Mouse (Mus musculus): ENCODE results near the gene Wdr48. TPM values are rescaled to one million over a fixed set of nuclear protein-coding genes. Genes with fewer than 3 reads are reported as not detected.

Gene Wdr48
- polyA plus RNA-seq, 1 experiment from 2014 or later: 59.2 TPM

GRCm38 (mm10) chr9:119970763-119971656, 76.3 kb downstream of the Wdr48 start:
- Histone ChIP-seq H3K4me2 (ENCODE audit: low read length) (no peak overlapping the region), H3K36me3 (ENCODE audit: control insufficient read depth, insufficient read depth, low read length) (no peaks in the 10 kb centered on the region), H3K4me3 (ENCODE audit: low read length) (no peak overlapping the region), H3K27me3 (replicated peaks; ENCODE audit: control insufficient read depth, insufficient read depth, low read length) (no peaks in the 10 kb centered on the region), H3K9ac (ENCODE audit: low read depth, low read length) (no peak overlapping the region), H3K9me3 (ENCODE audit: control insufficient read depth, low read length) (no peaks in the 10 kb centered on the region), H3K4me1 (ENCODE audit: control insufficient read depth, insufficient read depth, low read depth, low read length) (peaks cover 11% of the 10 kb centered on the region), H3K27ac (ENCODE audit: low read depth, low read length) (peak overlapping the region; percentile 55)
- WGBS: 66% methylated on average over 7 of the region's 7 CpGs
- peak; percentile 70 for ATAC-seq

DNA sequence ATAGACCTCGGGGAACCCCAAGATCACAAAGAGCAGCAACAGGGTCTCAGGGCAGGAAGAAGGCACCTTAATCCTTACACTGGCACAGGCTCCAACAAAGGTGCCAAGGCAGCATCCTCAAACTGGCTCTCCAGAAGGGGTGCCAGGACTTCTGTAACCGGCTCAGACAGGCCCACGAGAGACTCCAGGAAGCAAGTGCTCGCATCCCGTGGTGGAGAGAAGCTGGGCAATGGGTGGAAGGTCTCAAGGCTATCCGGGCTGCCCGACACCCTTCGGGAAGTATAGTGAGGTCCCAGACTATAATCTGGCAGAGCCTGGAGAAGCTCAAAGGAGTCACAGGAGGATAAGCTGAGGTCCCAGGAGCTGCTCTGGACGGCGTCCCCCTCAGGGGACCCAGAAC, 77.5 kb downstream of the Wdr48 start:
- H3K27ac ChIP-seq (ENCODE audit: low read depth, low read length): no peak overlapping the region; the same call in 1 of the 2 replicates
- WGBS: 83% methylated on average over 10 of the region's 10 CpGs
- ATAC-seq: no peak

DNA sequence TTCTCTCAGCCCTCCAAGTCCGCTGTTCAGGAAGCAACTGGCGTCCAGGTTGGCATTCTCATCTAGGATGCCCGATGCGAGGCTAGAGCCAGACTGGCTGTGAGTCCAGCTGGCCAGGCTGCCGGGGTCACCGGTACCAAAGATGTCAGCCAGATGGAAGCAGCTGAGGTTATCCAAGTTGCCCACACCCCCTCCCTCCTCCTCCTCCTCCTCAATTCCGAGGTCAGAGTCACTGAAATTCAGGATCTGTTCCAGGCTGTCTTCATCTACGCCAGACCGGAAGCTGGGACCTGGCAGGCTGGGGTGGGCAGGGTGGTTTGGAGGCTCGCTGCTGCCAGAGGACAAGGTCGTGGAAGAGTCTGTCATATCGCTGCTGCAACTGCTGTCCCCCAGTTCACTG, 77.9 kb downstream of the Wdr48 start:
- WGBS: 72% methylated on average over 12 of the region's 12 CpGs
- H3K27me3 ChIP-seq (replicated peaks; ENCODE audit: control insufficient read depth, insufficient read depth, low read length): no peaks in the 10 kb centered on the region
- no peak overlapping the region; the same call in 1 of the 2 replicates for H3K27ac ChIP-seq (ENCODE audit: low read depth, low read length)
- H3K36me3 ChIP-seq (ENCODE audit: control insufficient read depth, insufficient read depth, low read length): no peaks in the 10 kb centered on the region
- ATAC-seq: no peak
- H3K9me3 ChIP-seq (ENCODE audit: control insufficient read depth, low read length): no peaks in the 10 kb centered on the region
- H3K4me1 ChIP-seq (ENCODE audit: control insufficient read depth, insufficient read depth, low read depth, low read length): peaks cover 16% of the 10 kb centered on the region
- no peak overlapping the region for H3K4me3 ChIP-seq (ENCODE audit: low read length)
- no peak overlapping the region for H3K9ac ChIP-seq (ENCODE audit: low read depth, low read length)
- H3K4me2 ChIP-seq (ENCODE audit: low read length): no peak overlapping the region

More for the DNA sequence above, 77.5 kb downstream of the Wdr48 start:
- H3K4me2 ChIP-seq (ENCODE audit: low read length): no peak overlapping the region
- no peaks in the 10 kb centered on the region for H3K9me3 ChIP-seq (ENCODE audit: control insufficient read depth, low read length)
- no peaks in the 10 kb centered on the region for H3K36me3 ChIP-seq (ENCODE audit: control insufficient read depth, insufficient read depth, low read length)
- H3K9ac ChIP-seq (ENCODE audit: low read depth, low read length): no peak overlapping the region
- no peak overlapping the region for H3K4me3 ChIP-seq (ENCODE audit: low read length)
- peaks cover 13% of the 10 kb centered on the region for H3K4me1 ChIP-seq (ENCODE audit: control insufficient read depth, insufficient read depth, low read depth, low read length)
- no peaks in the 10 kb centered on the region for H3K27me3 ChIP-seq (replicated peaks; ENCODE audit: control insufficient read depth, insufficient read depth, low read length)

GRCm38 (mm10) chr9:119973281-119973680, 78.6 kb downstream of the Wdr48 start:
- Histone ChIP-seq H3K4me1 (ENCODE audit: control insufficient read depth, insufficient read depth, low read depth, low read length) (peaks cover 17% of the 10 kb centered on the region), H3K9ac (ENCODE audit: low read depth, low read length) (no peak overlapping the region), H3K27me3 (replicated peaks; ENCODE audit: control insufficient read depth, insufficient read depth, low read length) (no peaks in the 10 kb centered on the region), H3K36me3 (ENCODE audit: control insufficient read depth, insufficient read depth, low read length) (no peaks in the 10 kb centered on the region), H3K27ac (ENCODE audit: low read depth, low read length) (no peak overlapping the region), H3K4me3 (ENCODE audit: low read length) (no peak overlapping the region), H3K9me3 (ENCODE audit: control insufficient read depth, low read length) (no peaks in the 10 kb centered on the region), H3K4me2 (ENCODE audit: low read length) (no peak overlapping the region)
- no peak for ATAC-seq
- 90% methylated on average over 23 of the region's 23 CpGs for WGBS

DNA sequence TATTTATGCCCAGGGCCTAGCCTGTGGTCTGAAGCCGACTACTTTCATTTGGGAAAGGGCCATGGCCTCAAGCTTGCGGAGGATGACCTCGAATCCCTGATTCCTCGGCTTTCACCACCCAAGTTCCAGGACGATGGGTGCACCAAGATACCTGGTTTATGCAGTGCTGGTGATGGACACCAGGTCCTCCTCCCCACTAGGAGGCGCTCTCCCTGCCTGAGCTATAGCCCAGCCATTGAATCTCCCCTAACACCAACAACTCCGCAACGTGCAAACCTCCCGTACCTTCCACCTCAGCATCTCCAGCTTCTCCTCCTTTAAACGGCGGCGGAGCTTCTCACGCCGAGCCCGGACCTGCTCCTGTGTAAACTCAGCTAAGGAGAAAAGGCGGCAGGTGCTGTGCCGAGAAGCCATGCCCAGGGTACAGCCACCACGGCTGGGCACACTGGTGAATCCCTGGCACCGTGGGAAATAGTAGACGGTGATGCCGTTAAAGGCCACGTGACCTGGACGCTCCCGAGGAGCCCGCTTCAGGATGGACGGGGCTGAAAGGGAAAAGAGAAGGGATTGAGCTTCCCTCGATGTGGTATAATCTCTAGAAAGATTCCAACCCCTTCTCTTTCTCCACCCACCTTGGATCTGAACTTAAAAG, 79.3 kb downstream of the Wdr48 start:
- H3K27ac ChIP-seq (ENCODE audit: low read depth, low read length): no peak overlapping the region
- no peak for ATAC-seq
- 91% methylated on average over 27 of the region's 27 CpGs for WGBS
- peaks cover 17% of the 10 kb centered on the region for H3K4me1 ChIP-seq (ENCODE audit: control insufficient read depth, insufficient read depth, low read depth, low read length)
- no peak overlapping the region for H3K9ac ChIP-seq (ENCODE audit: low read depth, low read length)
- H3K4me3 ChIP-seq (ENCODE audit: low read length): no peak overlapping the region
- no peaks in the 10 kb centered on the region for H3K36me3 ChIP-seq (ENCODE audit: control insufficient read depth, insufficient read depth, low read length)
- no peaks in the 10 kb centered on the region for H3K9me3 ChIP-seq (ENCODE audit: control insufficient read depth, low read length)
- H3K27me3 ChIP-seq (replicated peaks; ENCODE audit: control insufficient read depth, insufficient read depth, low read length): no peaks in the 10 kb centered on the region
- no peak overlapping the region for H3K4me2 ChIP-seq (ENCODE audit: low read length)

- no peak for ATAC-seq
- no peaks in the 10 kb centered on the region for H3K27me3 ChIP-seq (replicated peaks; ENCODE audit: control insufficient read depth, insufficient read depth, low read length)
- 76% methylated on average over 5 of the region's 5 CpGs for WGBS
These were observed 79.9 kb downstream of the Wdr48 start for GRCm38 (mm10) chr9:119974609-119975008.

DNA sequence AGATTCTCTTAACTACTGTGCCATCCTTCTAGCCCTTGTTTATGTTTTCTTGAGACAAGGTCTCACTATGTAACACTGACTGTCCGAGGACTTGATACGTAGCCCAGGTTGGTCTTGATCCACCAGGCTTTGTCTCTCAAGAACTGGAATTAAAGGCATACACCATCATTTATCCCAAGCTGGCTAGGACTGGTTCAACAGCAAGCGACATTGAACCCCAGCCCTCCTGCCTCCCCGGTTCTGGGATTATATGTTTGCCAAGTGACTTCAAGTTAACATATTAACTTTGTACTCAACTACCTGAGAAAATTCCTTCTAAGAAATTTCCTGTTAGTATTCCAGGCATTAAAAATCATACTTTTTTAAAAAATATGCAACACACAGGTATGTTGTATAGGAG, 80.6 kb downstream of the Wdr48 start:
- 96% methylated on average over 4 of the region's 4 CpGs for WGBS
- no peak for ATAC-seq
- Histone ChIP-seq H3K4me3 (ENCODE audit: low read length) (no peak overlapping the region), H3K9ac (ENCODE audit: low read depth, low read length) (no peak overlapping the region), H3K4me1 (ENCODE audit: control insufficient read depth, insufficient read depth, low read depth, low read length) (peaks cover 16% of the 10 kb centered on the region), H3K27me3 (replicated peaks; ENCODE audit: control insufficient read depth, insufficient read depth, low read length) (no peaks in the 10 kb centered on the region), H3K4me2 (ENCODE audit: low read length) (no peak overlapping the region), H3K36me3 (ENCODE audit: control insufficient read depth, insufficient read depth, low read length) (no peaks in the 10 kb centered on the region), H3K9me3 (ENCODE audit: control insufficient read depth, low read length) (no peaks in the 10 kb centered on the region), H3K27ac (ENCODE audit: low read depth, low read length) (no peak overlapping the region)

More at GRCm38 (mm10) chr9:119974609-119975008, 79.9 kb downstream of the Wdr48 start:
- Histone ChIP-seq H3K4me1 (ENCODE audit: control insufficient read depth, insufficient read depth, low read depth, low read length) (peaks cover 17% of the 10 kb centered on the region), H3K4me2 (ENCODE audit: low read length) (no peak overlapping the region), H3K36me3 (ENCODE audit: control insufficient read depth, insufficient read depth, low read length) (no peaks in the 10 kb centered on the region), H3K4me3 (ENCODE audit: low read length) (no peak overlapping the region), H3K9me3 (ENCODE audit: control insufficient read depth, low read length) (no peaks in the 10 kb centered on the region), H3K9ac (ENCODE audit: low read depth, low read length) (no peak overlapping the region), H3K27ac (ENCODE audit: low read depth, low read length) (no peak overlapping the region)

Other genes with a start within 250 kb of the Wdr48 start
- gene Scn10a, start 175.6 kb upstream of the Wdr48 start, polyA plus RNA-seq (2015; fragmentation: Nextera tagmentation; extraction: Ambion mirVana): 0.53 and 0.81 TPM in 2 replicates
- gene Scn11a, start 69.4 kb upstream of the Wdr48 start, polyA plus RNA-seq (2015; fragmentation: Nextera tagmentation; extraction: Ambion mirVana): 0.35 and 0.46 TPM in 2 replicates
- 33.1 and 36.0 TPM in 2 replicates for gene Gorasp1, start 42.7 kb downstream of the Wdr48 start, polyA plus RNA-seq (2015; fragmentation: Nextera tagmentation; extraction: Ambion mirVana)
- gene Ttc21a, start 42.7 kb downstream of the Wdr48 start, polyA plus RNA-seq (2015; fragmentation: Nextera tagmentation; extraction: Ambion mirVana): 1.1 and 1.4 TPM in 2 replicates
- 1.8 and 2.7 TPM in 2 replicates for gene Csrnp1, start 89.8 kb downstream of the Wdr48 start, polyA plus RNA-seq (2015; fragmentation: Nextera tagmentation; extraction: Ambion mirVana)
- gene Xirp1, start 128.7 kb downstream of the Wdr48 start, polyA plus RNA-seq (2015; fragmentation: Nextera tagmentation; extraction: Ambion mirVana): 0.35 TPM in 1 of 2 replicates, not detected in the other
- 10.0 and 10.3 TPM in 2 replicates for gene Cx3cr1, start 175.0 kb downstream of the Wdr48 start, polyA plus RNA-seq (2015; fragmentation: Nextera tagmentation; extraction: Ambion mirVana)
- gene Ccr8, start 197.2 kb downstream of the Wdr48 start, polyA plus RNA-seq (2015; fragmentation: Nextera tagmentation; extraction: Ambion mirVana): not detected in 2 replicates
- 48.1 and 48.6 TPM in 2 replicates for gene Slc25a38, start 215.5 kb downstream of the Wdr48 start, polyA plus RNA-seq (2015; fragmentation: Nextera tagmentation; extraction: Ambion mirVana)
- 939 and 943 TPM in 2 replicates for gene Rpsa, start 232.8 kb downstream of the Wdr48 start, polyA plus RNA-seq (2015; fragmentation: Nextera tagmentation; extraction: Ambion mirVana)